Mouse (Mus musculus) urinary bladder, adult 2 months (tissue): ENCODE results near the gene Ppcs. TPM values are rescaled to one million over a fixed set of nuclear protein-coding genes. Genes with fewer than 3 reads are reported as not detected.

ENCODE experiments used
- DNase-seq: peaks from one replicate; pipeline ENCODE4 v3.0.0; 2022; ENCODE audit warnings: low spot score
- polyA plus RNA-seq: library from polyadenylated mRNA; depleted of rRNA; stranded (reverse); fragments of >200 nt; gene quantifications from 2 replicates; pipeline ENCODE4 v1.2.3, GENCODE M21; 2012; rRNA removed

The Ppcs gene
- polyA plus RNA-seq, 1 experiment = 31.5 TPM

GRCm38 (mm10) chr4:119417894-119418293 is 4.3 kb downstream of the Ppcs start:
- DNase-seq = no peak

- no peak for DNase-seq
Measured at GRCm38 (mm10) chr4:119417270-119417669, 5.0 kb downstream of the Ppcs start.

GRCm38 (mm10) chr4:119415072-119415753 is 7.0 kb downstream of the Ppcs start, which contains the start of gene Ccdc30:
TSS of gene Ccdc30 (minus strand) at chr4:119415521.
- DNase-seq = peak; percentile 51

GRCm38 (mm10) chr4:119412791-119413190 is 9.4 kb downstream of the Ppcs start:
- no peak for DNase-seq

GRCm38 (mm10) chr4:119411877-119412650 is 10.2 kb downstream of the Ppcs start:
- no peak for DNase-seq

GRCm38 (mm10) chr4:119403431-119403830 is 18.8 kb downstream of the Ppcs start:
- no peak for DNase-seq

GRCm38 (mm10) chr4:119400896-119401295 is 21.3 kb downstream of the Ppcs start:
- no peak for DNase-seq

- no peak for DNase-seq
Measured at GRCm38 (mm10) chr4:119398751-119399150, 23.5 kb downstream of the Ppcs start.

- DNase-seq = no peak
Measured at GRCm38 (mm10) chr4:119390369-119390768, 31.9 kb downstream of the Ppcs start.

- DNase-seq = no peak
Measured at GRCm38 (mm10) chr4:119389184-119389583, 33.0 kb downstream of the Ppcs start.

GRCm38 (mm10) chr4:119381471-119382190 is 40.6 kb downstream of the Ppcs start:
- DNase-seq = no peak

GRCm38 (mm10) chr4:119369460-119369859 is 52.8 kb downstream of the Ppcs start:
- DNase-seq = no peak

Other genes starting within 250 kb of the Ppcs start
- gene Zfp691, start 248.2 kb downstream of the Ppcs start, polyA plus RNA-seq = 8.9 and 9.7 TPM in 2 replicates
- gene Ermap, start 232.4 kb downstream of the Ppcs start, polyA plus RNA-seq = 0.15 and 0.33 TPM in 2 replicates
- gene Svbp, start 227.1 kb downstream of the Ppcs start, polyA plus RNA-seq = 48.0 and 51.4 TPM in 2 replicates
- 0.29 and 0.43 TPM in 2 replicates for gene Tmem269, start 204.2 kb downstream of the Ppcs start, polyA plus RNA-seq
- 8.8 TPM in 2 replicates for gene AU022252, start 189.7 kb downstream of the Ppcs start, polyA plus RNA-seq
- gene P3h1, start 189.5 kb downstream of the Ppcs start, polyA plus RNA-seq = 30.1 and 30.6 TPM in 2 replicates
- gene Cldn19, start 167.0 kb downstream of the Ppcs start, polyA plus RNA-seq = 0.54 and 0.59 TPM in 2 replicates
- gene Ybx1, start 127.8 kb downstream of the Ppcs start, polyA plus RNA-seq = 312 and 444 TPM in 2 replicates
- gene Ppih, start 101.9 kb downstream of the Ppcs start, polyA plus RNA-seq = 21.0 and 28.4 TPM in 2 replicates
- gene Ccdc30, start 6.9 kb downstream of the Ppcs start, polyA plus RNA-seq = 0.98 and 1.7 TPM in 2 replicates
- 1.3 and 1.9 TPM in 2 replicates for gene Zmynd12, start 394 bp upstream of the Ppcs start, polyA plus RNA-seq
- gene Rimkla, start 70.2 kb upstream of the Ppcs start, polyA plus RNA-seq = 0.21 and 0.29 TPM in 2 replicates
- gene Foxj3, start 114.6 kb upstream of the Ppcs start, polyA plus RNA-seq = 20.5 and 22.0 TPM in 2 replicates
- 5.1 and 5.8 TPM in 2 replicates for gene Frg2f1, start 117.1 kb upstream of the Ppcs start, polyA plus RNA-seq
- gene Guca2a, start 215.3 kb upstream of the Ppcs start, polyA plus RNA-seq = 2.7 and 2.9 TPM in 2 replicates
- 0.12 TPM in 2 replicates for gene Guca2b, start 236.5 kb upstream of the Ppcs start, polyA plus RNA-seq